Mouse (Mus musculus) liver, embryonic 14.5 days (tissue): ENCODE data around the gene Dennd2c.
A peak's percentile ranks its signal among the peaks of the same experiment; 100 is the strongest.

Experiments used
- CTCF ChIP-seq: IDR thresholded peaks from 2 replicates; pipeline ENCODE4 v1.5.1; 2016; ENCODE audit warnings: antibody characterized with exemption, low read depth, control low read depth
- EP300 ChIP-seq: IDR thresholded peaks from 2 replicates; pipeline ENCODE4 v1.6.1; 2016; ENCODE audit warnings: antibody characterized with exemption, low read depth

GRCm38 (mm10) chr3:103203554-103203953 lies 101.2 kb downstream of the Dennd2c start:
- TF ChIP-seq EP300 (no peak), CTCF (peak; percentile 15; the same call in 1 of the 2 replicates)
